Mouse (Mus musculus) liver, postnatal 0 days (tissue): ENCODE results near the gene Tmem252.

Source experiments
- CTCF ChIP-seq: sonication (generic); IDR thresholded peaks from 2 replicates; pipeline ENCODE4 v1.5.1; 2016; ENCODE audit warnings: antibody characterized with exemption, low read depth
- EP300 ChIP-seq: IDR thresholded peaks from 2 replicates; pipeline ENCODE4 v1.6.1; 2016; ENCODE audit warnings: antibody characterized with exemption, low read depth, mild to moderate bottlenecking

- TF ChIP-seq CTCF = no peak
- no peak for TF ChIP-seq EP300
These were observed 33.5 kb downstream of the Tmem252 start for GRCm38 (mm10) chr19:24707071-24707906.
